Comparison of ENCODE assay signal across 8 mouse cellular contexts in the genomic region with DNA sequence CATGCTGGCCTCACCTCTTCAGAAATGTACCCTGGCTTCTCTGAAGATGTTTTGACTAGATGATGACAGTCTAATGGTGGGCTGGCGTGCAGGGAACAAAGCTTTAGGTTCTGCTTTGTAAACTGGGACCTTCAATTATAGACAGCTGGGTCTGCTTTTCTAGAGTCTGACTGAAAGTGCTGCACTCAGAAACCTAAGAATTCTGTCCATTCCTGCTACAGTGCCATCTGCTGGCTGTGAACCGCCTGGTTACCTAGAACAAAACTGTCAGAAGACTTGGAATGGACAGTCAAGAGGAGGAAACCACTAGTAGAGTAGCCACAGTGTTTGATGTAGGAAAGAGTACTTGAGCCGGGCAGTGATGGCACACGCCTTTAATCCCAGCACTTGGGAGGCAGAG. TPM values are rescaled to one million over a fixed set of nuclear protein-coding genes. Genes with fewer than 3 reads are reported as not detected.
DNase-seq lines count a peak whose midpoint lies in the region; ATAC-seq and TF ChIP-seq lines count a peak whose summit lies in the region.

No protein-coding gene starts in this region.

- H3K9ac ChIP-seq in forebrain, embryonic 16.5 days (replicated peaks; ENCODE audit: low read depth, low read length): peak overlapping the region; percentile 60
- peak overlapping the region; percentile 48 for H3K9ac ChIP-seq in lung, embryonic 14.5 days

- H3K4me3 ChIP-seq in forebrain, embryonic 16.5 days (replicated peaks; ENCODE audit: low read length): peak overlapping the region; percentile 91
- H3K4me3 ChIP-seq in layer of hippocampus, adult 2 months: peak overlapping the region; percentile 68
- peak overlapping the region; percentile 82 for H3K4me3 ChIP-seq in lung, embryonic 14.5 days (ENCODE audit: low read depth, low read length)

- H3K27me3 ChIP-seq in forebrain, embryonic 16.5 days (replicated peaks; ENCODE audit: control insufficient read depth, insufficient read depth, low read length): no peaks in the 10 kb centered on the region
- no peaks in the 10 kb centered on the region for H3K27me3 ChIP-seq in lung, embryonic 14.5 days (ENCODE audit: insufficient read depth, low read length)

- peak; percentile 85 for TF ChIP-seq CTCF in layer of hippocampus, adult 2 months (conservative IDR thresholded peaks at IDR 0.05)
- peak; percentile 83 for TF ChIP-seq CTCF in lung, embryonic 14.5 days (IDR thresholded peaks at IDR 0.05; ENCODE audit: low read depth)

- peak overlapping the region; percentile 96 for H3K4me2 ChIP-seq in forebrain, embryonic 16.5 days (ENCODE audit: low read length)
- H3K4me2 ChIP-seq in lung, embryonic 14.5 days: peak overlapping the region; percentile 95

- H3K36me3 ChIP-seq in forebrain, embryonic 16.5 days (ENCODE audit: control insufficient read depth, insufficient read depth): peaks cover 4% of the 10 kb centered on the region
- H3K36me3 ChIP-seq in lung, embryonic 14.5 days (ENCODE audit: insufficient read depth): peaks cover 19% of the 10 kb centered on the region; the same call in 1 of the 2 replicates

- no peaks in the 10 kb centered on the region for H3K9me3 ChIP-seq in forebrain, embryonic 16.5 days (ENCODE audit: control insufficient read depth, low read length)
- no peaks in the 10 kb centered on the region for H3K9me3 ChIP-seq in lung, embryonic 14.5 days (ENCODE audit: low read depth, low read length)

- peak; percentile 89 for DNase-seq in MEL-GATA-1-ER (ENCODE audit: extremely low read depth, low read depth)
- peak; percentile 80 to 86 for DNase-seq in cerebellum, adult 18-20 months
- peak; percentile 78 to 83 for DNase-seq in heart, postnatal 36 days
- DNase-seq in layer of hippocampus, adult 2 months (ENCODE audit: low spot score in 2 of 2): peak; percentile 64 to 76
- peak; percentile 96 for DNase-seq in lung, embryonic 14.5 days
- peak; percentile 53 for DNase-seq in testis, postnatal 14 days (ENCODE audit: low spot score)

- H3K4me1 ChIP-seq in forebrain, embryonic 16.5 days (replicated peaks; ENCODE audit: control insufficient read depth, insufficient read depth, low read length): peaks cover 21% of the 10 kb centered on the region
- peaks cover 5% of the 10 kb centered on the region; the same call in 1 of the 2 replicates for H3K4me1 ChIP-seq in lung, embryonic 14.5 days (ENCODE audit: insufficient read depth)

- H3K27ac ChIP-seq in forebrain, embryonic 16.5 days (ENCODE audit: low read length): peak overlapping the region; percentile 96
- H3K27ac ChIP-seq in layer of hippocampus, adult 2 months: peak overlapping the region; percentile 96
- H3K27ac ChIP-seq in lung, embryonic 14.5 days (ENCODE audit: low read depth): peak overlapping the region; percentile 94

- peak; percentile 19 for ATAC-seq in forebrain, embryonic 16.5 days
- peak; percentile 21 for ATAC-seq in lung, embryonic 14.5 days (ENCODE audit: insufficient read depth)
- ATAC-seq in neutrophil, adult 5-6 weeks (ENCODE audit: extremely low read depth, insufficient number of reproducible peaks, low FRiP score, poor library complexity, severe bottlenecking): peak; percentile 60

- 8% methylated on average over 4 of the region's 4 CpGs for WGBS in forebrain, embryonic 16.5 days
- 4% methylated on average over 4 of the region's 4 CpGs for WGBS in lung, embryonic 14.5 days

- intact Hi-C loops in heart, postnatal 36 days (cut with DNase I): loop anchor here (1.0 kb wide), 1 partner anchor 162 kb away; no protein-coding TSS in a partner anchor

RNA-seq across cellular contexts. Expression of a gene that starts 1.0 kb away (rescaled TPM):
- 68.3 and 75.2 TPM in 2 replicates for polyA plus RNA-seq in forebrain, embryonic 16.5 days (2015; fragmentation: Nextera tagmentation; extraction: Ambion mirVana)
- total RNA-seq in heart, postnatal 36 days (2021): 10 to 100 TPM; 27.0 to 29.9 TPM
- 10 to 100 TPM; 55.6 to 56.2 TPM for total RNA-seq in layer of hippocampus, adult 2 months (2021)
- polyA plus RNA-seq in lung, embryonic 14.5 days (2014; fragmentation: Nextera tagmentation; extraction: Ambion mirVana): 41.6 and 43.6 TPM in 2 replicates
- 65.3 and 66.4 TPM in 2 replicates for total RNA-seq in neutrophil, adult 5-6 weeks (2017)

RNA-seq across cellular contexts. Expression of a gene that starts 8.2 kb away (rescaled TPM):
- polyA plus RNA-seq in forebrain, embryonic 16.5 days (2015; fragmentation: Nextera tagmentation; extraction: Ambion mirVana): 54.0 and 56.3 TPM in 2 replicates
- total RNA-seq in heart, postnatal 36 days (2021): 10 to 100 TPM; 14.8 to 17.5 TPM
- 10 to 100 TPM; 20.7 to 27.3 TPM for total RNA-seq in layer of hippocampus, adult 2 months (2021)
- polyA plus RNA-seq in lung, embryonic 14.5 days (2014; fragmentation: Nextera tagmentation; extraction: Ambion mirVana): 38.5 and 38.9 TPM in 2 replicates
- 46.6 and 46.7 TPM in 2 replicates for total RNA-seq in neutrophil, adult 5-6 weeks (2017)

RNA-seq across cellular contexts. Expression of a gene that starts 27.0 kb away (rescaled TPM):
- 12.1 and 13.3 TPM in 2 replicates for polyA plus RNA-seq in forebrain, embryonic 16.5 days (2015; fragmentation: Nextera tagmentation; extraction: Ambion mirVana)
- not detected for total RNA-seq in heart, postnatal 36 days (2021)
- 10 to 100 TPM; 24.8 to 28.8 TPM for total RNA-seq in layer of hippocampus, adult 2 months (2021)
- polyA plus RNA-seq in lung, embryonic 14.5 days (2014; fragmentation: Nextera tagmentation; extraction: Ambion mirVana): 9.0 and 13.3 TPM in 2 replicates
- total RNA-seq in neutrophil, adult 5-6 weeks (2017): 0.12 TPM in 1 of 2 replicates, not detected in the other

RNA-seq across cellular contexts. Expression of a gene that starts 27.8 kb away (rescaled TPM):
- polyA plus RNA-seq in forebrain, embryonic 16.5 days (2015; fragmentation: Nextera tagmentation; extraction: Ambion mirVana): 135 and 148 TPM in 2 replicates
- total RNA-seq in heart, postnatal 36 days (2021): 1 to 10 TPM; 7.6 to 9.5 TPM
- total RNA-seq in layer of hippocampus, adult 2 months (2021): 100 to 1,000 TPM; 125 to 135 TPM
- polyA plus RNA-seq in lung, embryonic 14.5 days (2014; fragmentation: Nextera tagmentation; extraction: Ambion mirVana): 9.2 and 10.7 TPM in 2 replicates
- total RNA-seq in neutrophil, adult 5-6 weeks (2017): 29.6 and 38.4 TPM in 2 replicates

RNA-seq across cellular contexts. Expression of a gene that starts 29.4 kb away (rescaled TPM):
- 1.0 and 2.0 TPM in 2 replicates for polyA plus RNA-seq in forebrain, embryonic 16.5 days (2015; fragmentation: Nextera tagmentation; extraction: Ambion mirVana)
- total RNA-seq in heart, postnatal 36 days (2021): not detected
- 1 to 10 TPM; 1.5 TPM for total RNA-seq in layer of hippocampus, adult 2 months (2021)
- polyA plus RNA-seq in lung, embryonic 14.5 days (2014; fragmentation: Nextera tagmentation; extraction: Ambion mirVana): 0.28 and 0.68 TPM in 2 replicates
- total RNA-seq in neutrophil, adult 5-6 weeks (2017): not detected in 2 replicates

Comparison
In these comparisons a context has a peak if more than half of its experiments do, and no peak if none do; other contexts are left out.
1. Peak in every context shown above with its lines: DNase-seq, ATAC-seq, H3K4me3 ChIP-seq and H3K27ac ChIP-seq.
2. RNA of a gene that starts 27.0 kb away (total RNA-seq): 24.8 to 28.8 TPM in layer of hippocampus, adult 2 months; not detected in heart, postnatal 36 days and 0.12 TPM in neutrophil, adult 5-6 weeks; every median in the first group is over 10 times any median in the second.